Mouse (Mus musculus) embryo, embryonic 10.5 days (tissue): ENCODE measurements at regions not wholly inside any gene's neighbourhood (a gene's known extent, or its start where the extent isn't known, plus 50 kb on each side); places are given as distances from the start of the nearest gene placed in this dataset.

ENCODE experiments used
- DNase-seq: peaks from one replicate; pipeline ENCODE4 v3.0.0-alpha.2; 2015; ENCODE audit warnings: low spot score

DNA sequence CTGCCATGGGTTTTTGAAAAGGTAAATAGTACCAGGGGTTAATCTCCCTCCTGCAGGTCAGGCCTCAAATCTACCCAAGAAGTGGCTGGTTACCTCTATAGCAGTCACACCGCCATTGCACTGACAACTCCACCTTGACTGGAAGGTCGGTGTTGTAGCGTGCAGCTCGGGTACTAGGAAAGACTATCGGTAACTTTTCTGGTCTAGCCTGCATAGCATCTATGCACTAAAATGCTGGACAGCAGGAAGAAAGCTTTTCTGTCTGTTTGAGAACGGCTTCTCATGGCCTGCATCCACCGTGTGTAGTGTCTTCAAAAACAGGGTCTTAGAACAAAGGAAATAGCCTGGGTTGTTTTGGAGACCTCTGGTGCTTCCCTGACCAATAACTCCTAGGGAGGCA, 88.8 kb downstream of the Bms1 start:
- DNase-seq = no peak

DNA sequence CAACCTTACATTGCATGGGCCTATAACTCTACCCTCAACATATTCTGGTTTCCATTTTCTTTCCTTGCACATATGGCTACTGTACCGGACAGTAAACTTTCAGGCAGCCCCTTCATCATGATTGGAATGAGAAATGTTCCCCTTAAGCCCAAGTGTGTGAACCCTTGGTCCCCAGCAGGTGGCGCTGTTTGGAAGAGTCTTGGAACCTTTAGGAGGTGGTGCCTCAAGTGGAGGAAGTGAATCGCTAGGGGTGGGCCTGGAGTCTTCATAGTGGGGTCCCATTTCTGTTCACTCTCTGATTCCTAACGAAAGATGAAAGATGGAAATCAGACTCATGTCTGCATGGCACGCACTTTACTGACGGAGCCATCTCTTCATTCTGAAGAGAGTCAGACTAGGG, 91.8 kb downstream of the Bms1 start:
- peak; percentile 32 for DNase-seq

DNA sequence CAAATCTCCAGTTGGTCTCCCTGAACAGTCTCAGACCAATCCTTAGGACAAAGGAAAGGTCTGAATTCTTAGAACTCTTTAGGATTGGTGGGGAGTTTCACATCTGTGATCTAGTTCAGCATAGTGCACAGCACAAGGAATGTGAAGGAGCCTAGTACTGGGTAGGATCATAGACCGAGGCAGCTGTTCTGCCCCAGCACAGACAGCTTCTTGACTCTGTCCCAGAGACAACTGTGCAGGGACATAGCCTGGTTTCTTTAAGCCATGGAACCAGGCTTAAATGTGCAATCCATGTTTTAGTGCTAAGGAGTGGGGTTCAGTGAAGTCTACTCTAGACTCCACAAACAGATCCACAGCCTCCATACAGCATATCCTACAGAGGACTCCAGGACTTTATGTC, 93.6 kb downstream of the Bms1 start:
- DNase-seq = no peak

DNA sequence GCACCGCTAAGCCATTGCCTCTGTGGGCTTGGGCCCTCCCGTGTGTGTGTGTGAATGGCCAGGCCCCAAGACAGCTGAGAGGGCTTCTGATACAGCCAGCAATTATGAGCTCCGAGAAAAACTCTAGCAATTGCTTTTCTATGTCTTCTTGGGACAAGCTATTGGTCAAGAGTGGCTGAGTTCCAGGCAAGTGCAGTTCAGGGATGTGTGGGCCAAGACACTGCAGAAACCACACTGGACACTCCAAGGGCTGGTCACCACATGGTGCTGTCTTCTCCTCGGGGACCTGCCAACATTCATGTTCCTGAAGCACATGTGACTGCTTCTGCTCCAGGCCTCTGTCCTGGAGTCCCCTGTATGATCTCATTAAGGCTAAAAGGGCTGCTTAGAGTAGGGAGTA, 94.7 kb downstream of the Bms1 start:
- DNase-seq = no peak

DNA sequence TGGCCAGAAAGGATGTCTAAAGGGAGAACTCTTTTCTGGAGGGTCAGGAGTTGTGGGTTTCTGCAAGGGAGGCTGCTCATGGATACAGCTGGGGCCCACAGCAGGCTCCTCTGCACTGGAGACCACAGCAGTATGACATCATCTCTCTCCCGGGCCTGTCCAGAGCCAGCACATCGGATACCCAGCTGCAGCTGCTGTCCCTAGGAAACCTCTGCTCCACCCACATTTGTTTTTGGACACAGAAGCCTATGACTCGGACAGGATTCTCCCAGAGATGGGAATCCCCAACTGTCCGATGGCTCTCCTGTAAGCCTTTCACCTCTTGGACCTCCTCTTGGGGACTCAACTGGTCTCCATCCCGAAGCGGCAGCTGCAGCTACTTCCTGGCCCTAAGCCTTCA, 96.2 kb downstream of the Bms1 start:
- DNase-seq = no peak

DNA sequence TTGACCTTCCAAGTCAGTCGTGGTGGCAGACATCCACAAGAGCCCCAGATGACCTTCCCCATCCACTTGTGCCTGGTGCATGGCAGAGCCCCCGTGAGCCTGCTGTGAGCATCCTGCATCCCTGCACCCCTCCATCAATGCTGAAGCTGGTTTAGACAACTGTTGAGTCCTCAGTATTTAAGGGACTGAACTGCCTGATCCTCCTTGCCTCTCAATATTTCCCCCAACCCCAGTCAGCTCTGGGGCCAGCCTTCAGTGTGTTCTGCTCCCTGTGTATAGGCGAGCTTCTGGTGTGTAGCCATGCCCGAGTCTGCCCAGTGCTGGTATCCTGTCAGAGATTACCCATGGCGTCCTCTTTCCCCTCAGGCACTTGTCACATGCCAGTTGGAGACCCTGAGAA, 96.6 kb downstream of the Bms1 start:
- no peak for DNase-seq

DNA sequence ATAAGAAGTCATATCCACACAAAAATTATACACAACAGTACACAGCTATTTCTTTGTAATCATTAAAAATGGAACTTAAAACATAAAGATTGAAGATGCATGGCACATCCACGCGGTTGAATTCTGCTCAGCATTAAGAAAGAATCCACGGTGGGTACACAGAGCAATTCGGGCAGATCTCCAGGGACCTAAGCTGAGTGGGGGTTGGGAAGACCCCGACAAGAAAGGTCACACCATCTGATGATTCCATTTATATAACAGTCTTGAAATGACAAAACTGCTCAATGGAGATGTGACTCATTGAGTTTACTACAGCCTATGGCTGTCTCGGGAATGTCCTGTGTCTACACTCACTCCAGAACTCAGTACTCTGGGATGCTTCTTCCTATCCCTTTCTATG, 97.2 kb downstream of the Bms1 start:
- no peak for DNase-seq

DNA sequence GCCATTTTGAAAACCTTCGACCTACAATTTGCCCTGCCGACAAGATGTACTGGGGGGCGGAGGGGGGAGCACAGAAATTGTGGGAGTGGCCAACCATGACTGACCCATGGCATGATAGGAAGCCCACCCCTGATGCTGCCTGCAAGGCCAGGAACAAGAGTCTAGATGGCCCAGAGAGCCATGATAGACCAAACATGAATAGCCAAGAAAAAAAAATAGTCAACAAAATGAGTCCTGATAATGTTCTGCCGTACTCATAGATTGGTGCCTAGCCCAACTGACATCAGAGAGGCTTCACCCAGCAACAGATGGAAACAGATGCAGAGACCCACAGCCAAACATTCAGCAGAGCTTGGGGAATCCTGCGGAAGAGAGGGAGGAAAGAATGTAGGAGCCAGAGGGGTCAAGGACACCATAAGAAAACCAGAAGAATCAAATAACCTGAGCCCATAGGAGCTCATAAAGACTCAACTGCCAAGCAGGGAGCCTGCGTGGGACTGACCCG, 99.2 kb downstream of the Bms1 start:
- DNase-seq = no peak

DNA sequence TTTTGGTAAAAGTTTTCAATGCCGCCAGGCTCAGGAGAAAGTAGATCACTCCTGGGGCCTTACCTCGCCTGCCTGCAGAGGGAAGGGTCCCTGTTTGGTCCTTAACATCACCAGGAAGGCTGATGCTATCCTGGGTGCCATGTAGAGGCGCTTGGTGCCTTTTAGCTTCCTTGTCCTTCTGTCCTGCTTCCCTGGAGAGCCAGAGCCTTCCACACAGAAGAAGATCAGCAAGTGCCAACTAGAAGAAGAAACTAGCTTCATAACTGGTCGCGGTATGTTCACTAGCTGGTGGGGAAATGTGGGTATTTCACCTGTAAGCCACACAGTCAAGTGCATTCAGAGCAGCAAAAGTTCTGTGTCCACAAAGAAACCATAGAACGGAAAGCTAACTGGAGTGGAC, 103.4 kb downstream of the Bms1 start:
- no peak for DNase-seq

DNA sequence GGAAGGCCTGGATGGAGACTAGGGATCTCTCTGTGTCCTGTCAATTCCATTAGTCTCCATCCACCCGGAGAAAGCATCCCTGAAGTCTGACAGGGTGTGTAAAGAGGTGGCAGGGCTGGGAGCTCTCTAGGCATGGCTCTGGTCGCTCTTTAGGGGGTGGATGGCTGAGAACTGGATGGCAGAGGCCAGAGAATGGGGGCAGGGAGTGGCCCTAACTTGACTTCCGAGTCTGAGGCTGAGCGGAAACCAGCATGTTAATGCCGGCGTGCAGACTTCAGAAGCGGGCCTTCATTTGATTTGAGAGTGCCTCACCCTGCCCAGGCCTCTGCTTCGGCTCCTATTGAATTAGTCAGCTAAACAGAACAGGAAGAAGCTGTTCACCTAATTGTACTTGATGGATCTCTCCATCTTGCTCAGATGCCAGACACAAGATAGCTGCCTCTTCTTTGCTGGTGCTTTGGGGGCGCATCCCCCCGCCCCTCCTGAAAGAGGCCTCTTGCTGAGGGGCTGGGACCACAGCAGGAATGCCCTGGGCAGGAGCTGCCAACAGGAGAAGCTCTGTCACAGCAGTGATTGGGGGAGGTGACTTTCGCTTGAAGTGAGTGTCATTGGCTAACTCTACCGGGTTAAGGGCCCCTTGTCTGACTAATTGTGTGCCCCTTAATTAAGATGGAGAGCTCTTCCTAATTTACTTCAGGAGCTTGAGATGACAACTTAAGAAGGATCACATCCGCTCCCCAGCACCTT, 104.2 kb downstream of the Bms1 start:
- peak; percentile 24 for DNase-seq

DNA sequence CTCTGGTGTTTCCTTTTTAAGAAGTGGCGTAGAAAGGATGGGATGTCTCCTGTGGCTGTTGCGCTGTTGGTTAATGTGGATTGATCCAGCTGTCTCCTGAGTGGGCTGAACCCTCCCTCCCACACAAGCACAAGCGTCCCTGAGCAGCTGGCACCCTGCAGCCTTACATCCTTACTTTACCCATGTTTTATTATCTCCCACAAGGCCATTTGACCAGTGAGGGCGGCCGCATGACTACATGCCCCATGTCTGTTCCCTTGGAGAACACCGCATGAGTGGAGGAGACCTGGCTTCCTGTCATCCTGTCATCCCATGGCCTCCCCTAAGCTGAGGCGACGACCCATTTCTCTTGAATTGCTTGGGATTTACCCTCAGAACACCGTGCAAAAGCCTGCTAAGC, 108.2 kb downstream of the Bms1 start:
- DNase-seq = no peak

DNA sequence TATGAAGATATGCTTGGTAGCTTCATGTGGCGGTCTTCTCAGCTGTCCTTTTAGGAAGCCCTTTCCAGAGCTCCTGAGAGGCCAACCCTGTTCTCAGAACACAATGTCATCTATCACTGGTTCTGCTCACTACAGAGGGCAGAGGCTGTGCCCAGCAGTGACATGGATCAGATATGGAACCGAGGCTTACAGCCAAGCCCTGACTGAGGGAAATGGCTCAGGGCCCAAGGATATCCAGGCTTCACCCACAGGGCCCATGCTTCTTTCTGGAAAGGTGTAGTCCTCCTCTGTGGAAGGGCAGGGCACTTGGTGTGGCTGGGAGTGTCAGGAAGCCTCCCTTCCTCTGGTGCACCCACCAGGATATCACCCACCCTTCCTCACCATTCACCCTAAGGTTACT, 109.4 kb downstream of the Bms1 start:
- DNase-seq = no peak

DNA sequence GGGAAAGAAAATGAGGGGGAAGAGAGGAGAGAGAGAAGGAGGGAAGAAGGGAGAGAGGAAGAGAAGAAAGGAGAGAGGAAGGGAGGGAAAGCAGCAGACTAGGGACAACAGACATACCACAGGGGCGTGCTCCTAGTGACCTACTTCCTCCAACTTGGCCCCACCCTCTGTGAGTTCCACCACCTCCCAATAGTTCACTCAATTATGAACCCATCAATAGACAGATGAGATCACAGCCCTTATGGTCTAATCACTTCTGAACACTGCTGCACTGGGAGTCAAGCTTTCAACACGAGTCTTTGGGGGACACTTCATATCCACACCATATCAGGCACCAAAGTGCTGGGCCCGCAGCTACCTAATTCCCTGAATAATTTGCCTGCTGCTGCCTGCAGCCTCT, 110.7 kb downstream of the Bms1 start:
- DNase-seq = no peak

DNA sequence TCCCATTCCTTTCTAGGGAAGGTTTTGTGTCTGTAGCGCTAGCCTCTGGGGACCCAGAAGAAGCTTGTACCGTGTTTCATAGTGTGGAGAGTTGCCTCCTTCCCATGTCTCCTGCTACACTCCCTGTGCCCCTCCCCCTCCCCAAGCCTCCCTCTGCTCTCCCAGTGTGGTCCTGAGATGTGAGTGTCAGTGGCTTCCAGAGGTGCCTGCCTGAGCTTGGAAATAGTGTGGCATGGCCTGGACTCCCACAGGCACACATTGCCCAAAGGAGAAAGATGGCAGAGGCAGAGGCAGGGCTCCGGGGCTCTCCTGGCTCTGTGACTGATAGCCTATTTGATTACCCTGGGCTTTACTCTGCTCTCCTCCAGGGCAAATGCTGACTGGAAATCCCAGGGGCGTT, 110.0 kb upstream of the Ret start:
- no peak for DNase-seq

DNA sequence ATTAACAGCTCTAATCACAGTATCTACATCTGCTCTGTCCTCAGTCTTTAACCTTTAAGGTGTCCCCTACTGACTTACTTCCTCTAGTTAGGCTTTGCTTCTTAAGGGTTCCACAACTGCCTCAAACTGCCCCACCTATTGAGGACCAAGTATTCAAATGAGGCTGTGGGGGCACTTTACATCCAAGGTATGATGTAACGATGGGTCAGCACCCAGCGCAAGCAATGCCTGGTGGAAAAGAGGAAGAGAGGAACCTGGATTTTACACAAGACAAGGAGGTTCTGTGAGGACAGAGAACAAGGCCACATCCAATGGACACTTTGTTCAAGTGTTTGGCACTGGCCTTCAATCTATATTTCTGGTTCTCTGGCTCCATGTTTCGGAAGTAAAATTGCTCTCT, 107.7 kb upstream of the Ret start:
- no peak for DNase-seq

DNA sequence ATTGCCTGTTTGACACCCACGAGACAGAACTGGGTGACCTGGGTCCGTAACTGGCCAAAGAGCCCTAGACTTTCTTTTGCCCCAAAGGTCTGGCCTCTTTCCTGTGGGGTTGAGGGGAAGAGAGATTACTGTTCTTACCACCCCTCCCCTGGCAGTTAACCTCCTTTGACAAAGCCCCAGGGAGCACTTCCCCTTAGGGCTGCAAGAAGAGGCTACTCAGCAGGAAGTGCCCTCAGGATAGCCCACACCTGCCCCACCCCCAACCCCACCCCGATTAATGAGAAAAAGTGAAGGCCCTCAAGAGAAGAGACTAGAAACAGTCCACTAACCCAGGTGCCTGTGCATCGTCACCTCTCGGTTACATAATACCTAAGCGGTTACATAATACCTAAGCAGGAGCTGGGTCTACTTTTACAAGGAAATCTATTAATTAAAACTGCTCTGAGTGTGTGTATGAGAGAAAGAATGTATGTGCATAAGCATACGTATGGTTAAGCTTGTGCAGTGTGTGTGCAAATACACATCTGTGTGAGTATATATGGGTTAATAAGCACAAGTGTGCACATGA, 105.3 kb upstream of the Ret start:
- DNase-seq = no peak

DNA sequence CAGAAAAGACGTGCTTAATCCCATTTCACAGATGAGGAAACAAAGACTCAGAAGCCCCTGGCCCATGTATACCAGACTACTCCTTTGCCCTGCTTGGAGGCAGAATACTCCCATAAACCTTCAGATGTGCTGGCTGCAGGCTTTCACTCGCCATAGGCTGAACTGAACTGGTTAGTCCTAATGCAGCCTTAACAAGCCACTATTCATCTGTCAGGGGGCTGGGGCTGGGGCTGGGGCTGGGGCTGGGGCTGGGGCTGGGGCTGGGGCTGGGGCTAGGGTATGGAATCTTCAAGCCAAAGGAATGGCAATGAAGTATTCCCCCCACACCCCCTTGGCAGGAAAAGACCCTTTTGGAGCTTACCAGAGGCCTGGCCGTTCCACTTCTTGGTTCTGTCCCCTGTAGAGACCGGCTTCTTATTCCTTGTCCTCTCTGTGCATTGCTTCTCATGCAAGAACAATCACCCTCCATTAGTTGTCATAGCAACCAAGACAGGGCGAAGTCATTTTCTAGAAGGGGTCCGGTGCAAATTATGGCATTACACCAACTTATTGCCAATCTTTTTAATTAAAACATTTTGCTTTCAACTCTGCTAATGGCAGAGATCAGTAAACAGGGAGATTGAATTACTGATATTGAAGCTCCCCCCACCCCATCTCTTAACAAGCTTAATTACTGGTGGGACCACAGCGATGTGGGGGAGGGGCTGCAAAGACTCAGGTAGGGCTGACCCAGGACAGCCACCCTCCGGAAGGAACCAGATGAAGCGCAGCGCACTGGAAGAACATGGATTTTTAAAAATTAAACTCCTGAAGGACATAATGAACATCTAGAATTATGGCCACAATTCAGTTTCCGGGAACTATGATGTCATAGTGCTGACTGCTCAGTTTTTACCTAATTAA, 104.6 kb upstream of the Ret start:
- DNase-seq = peak; percentile 26

DNA sequence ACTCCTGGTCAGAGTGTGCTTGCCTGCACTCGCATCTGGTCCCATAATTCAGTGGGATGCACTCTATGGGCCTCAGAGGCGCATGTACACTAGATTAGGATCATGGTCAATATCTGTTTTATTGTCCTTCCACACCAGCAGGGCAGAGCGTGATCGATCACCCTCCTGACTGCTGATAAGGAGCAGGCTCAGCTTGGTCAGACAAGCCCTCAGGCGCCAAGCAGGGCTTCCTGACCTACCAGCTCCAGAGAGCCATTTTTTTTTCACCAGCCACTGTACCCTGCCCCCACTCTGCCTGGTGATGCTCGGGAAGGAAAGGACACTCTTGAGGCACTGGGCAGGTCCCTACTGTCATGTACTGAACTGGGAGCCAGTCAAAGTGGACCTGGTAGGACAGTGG, 103.3 kb upstream of the Ret start:
- DNase-seq = no peak

DNA sequence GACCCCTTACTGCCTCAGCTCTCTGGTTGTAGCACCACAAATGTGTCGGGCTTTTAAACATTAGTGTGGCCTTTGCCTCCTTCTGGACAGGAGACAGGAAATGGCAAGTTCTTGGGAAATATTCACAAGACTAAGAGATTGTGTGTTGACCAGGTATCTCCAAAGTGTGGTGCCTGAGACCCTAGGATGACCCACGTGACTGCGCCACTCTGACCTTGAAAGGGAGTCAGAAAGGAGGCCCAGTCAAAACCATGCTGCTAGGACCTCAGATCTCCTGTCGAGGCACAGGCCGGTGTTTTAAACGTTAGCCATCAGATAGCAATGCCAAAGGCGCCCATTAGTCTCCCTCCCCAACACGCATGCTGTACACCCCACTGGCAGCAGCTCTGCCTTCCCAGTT, 100.1 kb upstream of the Ret start:
- DNase-seq = no peak

DNA sequence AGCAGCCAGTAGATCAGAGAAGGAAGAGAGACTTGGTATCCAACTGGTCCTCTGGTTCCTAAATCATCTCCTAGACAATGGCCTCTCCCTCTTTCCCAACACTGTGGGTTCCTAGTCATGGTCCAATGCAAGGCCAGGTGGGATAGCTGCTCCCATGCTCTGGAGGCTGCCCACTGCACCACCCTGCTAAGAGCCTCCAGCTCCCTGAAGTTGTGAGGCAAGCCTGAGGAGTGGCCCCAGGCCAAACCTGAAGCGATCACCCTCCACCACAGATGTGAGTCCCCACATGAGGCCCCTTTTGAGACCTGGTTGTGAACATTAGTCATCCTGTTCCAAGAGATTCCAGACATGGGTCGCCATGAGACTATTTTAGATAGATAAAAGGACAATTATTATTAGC, 96.5 kb upstream of the Ret start:
- DNase-seq = no peak

DNA sequence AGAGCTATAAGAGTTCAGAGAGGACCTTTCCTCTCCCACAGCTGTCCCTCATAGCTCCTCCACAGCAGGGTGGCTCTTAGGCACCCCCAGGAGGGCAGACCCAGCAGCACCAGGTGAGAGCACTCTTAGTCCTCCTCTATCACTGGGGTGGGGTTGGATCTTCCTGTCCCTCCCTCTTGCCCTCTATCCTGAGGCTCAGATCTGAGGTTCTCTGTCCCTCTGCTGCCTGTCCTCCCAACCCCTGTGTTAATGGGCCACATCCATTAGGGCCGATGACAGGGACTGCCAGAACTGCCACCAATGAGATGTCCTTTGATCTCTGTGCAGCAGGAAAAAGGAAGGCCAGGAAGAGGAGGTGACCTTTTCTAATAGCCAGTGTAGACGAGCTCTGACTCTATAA, 95.4 kb upstream of the Ret start:
- DNase-seq = no peak

DNA sequence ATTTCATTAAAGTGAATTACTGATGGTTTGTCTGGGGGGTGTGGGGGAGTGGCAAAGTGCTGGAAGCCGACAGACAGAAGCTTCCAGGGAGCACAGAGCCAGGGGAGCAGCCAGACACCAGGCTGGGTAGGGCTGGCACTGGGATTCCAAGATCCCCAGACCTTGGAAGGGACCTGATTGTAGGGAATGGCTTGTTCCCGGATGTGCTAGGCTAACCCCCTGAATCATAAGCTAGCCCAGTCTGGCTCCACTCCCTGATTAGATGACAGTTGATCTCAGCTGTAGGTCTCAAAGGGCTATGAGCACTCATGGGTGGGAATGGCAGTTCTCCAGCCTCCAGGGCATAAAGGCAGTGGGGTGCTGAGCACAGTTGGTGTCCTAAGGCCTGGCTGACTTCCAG, 94.8 kb upstream of the Ret start:
- DNase-seq = no peak

DNA sequence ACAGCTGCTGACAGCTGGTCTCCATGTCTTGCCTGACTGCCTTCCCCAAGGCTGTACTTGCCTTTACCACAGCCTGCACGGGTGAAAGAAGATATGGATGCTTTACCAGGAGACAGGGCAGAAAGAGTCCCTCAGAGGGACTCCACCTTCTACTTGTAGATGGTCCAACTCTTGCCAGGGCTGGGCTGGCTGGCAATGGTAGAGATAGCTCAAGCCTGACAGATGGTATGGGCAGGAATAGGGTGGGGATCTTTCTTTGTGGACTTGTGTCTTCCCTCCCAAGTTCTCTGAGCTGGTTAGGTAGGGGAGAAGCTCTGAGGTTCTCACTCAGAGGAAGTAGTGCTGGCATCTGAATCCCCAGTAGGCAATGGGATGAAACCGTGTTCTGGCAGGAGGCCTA, 93.9 kb upstream of the Ret start:
- no peak for DNase-seq
